Mouse (Mus musculus) liver, adult 2 months (tissue): ENCODE results near the gene Ahsa1.

Source experiments
- CTCF ChIP-seq: fragments of 200-500 bp; IDR thresholded peaks from 2 replicates; pipeline ENCODE4 v1.5.1; 2011; ENCODE audit warnings: low read depth, low read length, control low read depth
- POLR2A ChIP-seq: fragments of 200-500 bp; IDR thresholded peaks from 2 replicates; pipeline ENCODE4 v1.6.1; 2011; ENCODE audit warnings: low read length, control low read depth; ENCODE audit not compliant: insufficient read depth; ENCODE audit errors: extremely low read depth

DNA sequence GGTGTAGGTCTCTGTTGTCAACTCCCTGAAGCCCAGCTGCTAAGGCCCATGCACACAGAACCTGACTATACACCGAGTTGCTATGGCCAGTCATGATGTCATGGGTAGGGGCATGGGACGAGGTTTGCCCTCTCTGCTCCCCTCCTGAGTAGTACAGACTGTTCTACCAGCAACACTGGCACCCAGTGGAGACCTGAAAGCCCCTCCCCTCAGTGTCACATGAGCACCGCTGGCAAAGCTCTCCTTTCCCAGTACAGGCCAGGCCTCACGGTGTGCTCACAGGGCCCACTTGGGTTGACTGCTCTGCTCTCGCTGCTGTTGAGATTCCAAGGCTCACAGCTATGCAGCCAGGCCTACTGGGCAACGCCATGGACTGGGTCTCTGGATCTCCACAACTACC is 27.7 kb downstream of the Ahsa1 start:
- no peak for TF ChIP-seq POLR2A
- no peak for TF ChIP-seq CTCF
